Mouse (Mus musculus): ENCODE measurements around the gene Kdsr.

- TF ChIP-seq CTCF (IDR thresholded peaks at IDR 0.05; ENCODE audit: control insufficient read depth, insufficient read depth, insufficient read length) (no peak), MYOG (IDR thresholded peaks at IDR 0.05; ENCODE audit: control insufficient read depth, extremely low read depth, insufficient read length) (no peak)
Observed at GRCm38 (mm10) chr1:106752013-106752412, 7.5 kb downstream of the Kdsr start.
